Mouse (Mus musculus): ENCODE data around the gene Samd4b. TPM values are rescaled to one million over a fixed set of nuclear protein-coding genes. Genes with fewer than 3 reads are reported as not detected.

The Samd4b gene
- polyA plus RNA-seq, 1 experiment from 2014 or later = 40.7 TPM

DNA sequence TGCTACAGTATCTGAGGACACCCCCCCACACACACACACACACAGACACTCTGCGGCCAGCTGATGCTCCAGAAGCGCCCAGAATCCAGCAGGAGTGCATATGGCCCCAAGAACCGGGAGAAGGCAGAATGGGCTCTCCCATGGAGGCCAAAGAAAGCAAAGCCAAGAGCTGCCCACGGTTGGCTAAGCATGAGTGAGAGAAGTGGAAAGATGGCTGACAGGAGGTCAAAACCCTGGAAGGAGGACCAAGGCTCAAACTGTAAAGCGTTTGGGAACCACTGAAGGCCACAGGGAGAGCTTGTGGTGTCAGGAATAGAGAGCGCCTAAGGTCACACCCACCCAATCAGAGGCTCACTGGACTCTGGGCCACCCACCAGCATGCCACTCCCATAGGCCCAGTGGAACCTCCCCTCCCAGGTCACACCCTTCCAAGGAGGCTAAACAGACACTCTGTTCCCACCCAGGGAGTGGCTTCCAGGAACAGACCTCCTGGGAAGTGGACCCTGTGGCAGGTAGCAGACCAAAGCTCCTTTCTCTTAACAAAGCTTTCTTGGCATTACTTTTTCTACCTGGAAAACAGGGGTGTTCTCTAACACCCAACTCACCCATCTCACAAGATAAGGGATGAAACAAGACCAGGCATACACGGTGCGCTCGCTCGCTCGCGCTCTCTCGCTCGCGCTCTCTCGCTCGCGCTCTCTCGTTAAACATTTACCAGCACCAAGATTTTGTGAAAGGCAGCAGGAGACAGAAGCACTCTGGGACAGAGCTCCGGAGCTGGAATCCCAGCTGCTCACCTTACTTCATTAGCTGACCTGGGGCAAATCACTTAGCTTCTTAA, 1.3 kb downstream of the Samd4b start:
- Histone ChIP-seq H3K9me3 (ENCODE audit: control insufficient read depth, low read length) (no peaks in the 10 kb centered on the region), H3K4me3 (ENCODE audit: low read depth, low read length) (peak overlapping the region; percentile 68), H3K4me1 (replicated peaks; ENCODE audit: control insufficient read depth, insufficient read depth, low read length) (peaks cover 8% of the 10 kb centered on the region), H3K27ac (ENCODE audit: low read depth, low read length) (no peak overlapping the region; the same call in 1 of the 2 replicates), H3K4me2 (ENCODE audit: low read depth, low read length, severe bottlenecking) (peak overlapping the region; percentile 86), H3K27me3 (ENCODE audit: control insufficient read depth, insufficient read depth, low read length) (no peaks in the 10 kb centered on the region), H3K36me3 (ENCODE audit: control insufficient read depth, insufficient read depth, low read length) (no peaks in the 10 kb centered on the region), H3K9ac (ENCODE audit: low read length) (peak overlapping the region; percentile 80)
- WGBS = 50% methylated on average over 20 of the region's 20 CpGs
- DNase-seq (ENCODE audit: low spot score) (no peak), ATAC-seq (replicated peaks; ENCODE audit: low FRiP score) (0 out of 2 replicates have a peak, but pooled peaks have one; percentile 35)

DNA sequence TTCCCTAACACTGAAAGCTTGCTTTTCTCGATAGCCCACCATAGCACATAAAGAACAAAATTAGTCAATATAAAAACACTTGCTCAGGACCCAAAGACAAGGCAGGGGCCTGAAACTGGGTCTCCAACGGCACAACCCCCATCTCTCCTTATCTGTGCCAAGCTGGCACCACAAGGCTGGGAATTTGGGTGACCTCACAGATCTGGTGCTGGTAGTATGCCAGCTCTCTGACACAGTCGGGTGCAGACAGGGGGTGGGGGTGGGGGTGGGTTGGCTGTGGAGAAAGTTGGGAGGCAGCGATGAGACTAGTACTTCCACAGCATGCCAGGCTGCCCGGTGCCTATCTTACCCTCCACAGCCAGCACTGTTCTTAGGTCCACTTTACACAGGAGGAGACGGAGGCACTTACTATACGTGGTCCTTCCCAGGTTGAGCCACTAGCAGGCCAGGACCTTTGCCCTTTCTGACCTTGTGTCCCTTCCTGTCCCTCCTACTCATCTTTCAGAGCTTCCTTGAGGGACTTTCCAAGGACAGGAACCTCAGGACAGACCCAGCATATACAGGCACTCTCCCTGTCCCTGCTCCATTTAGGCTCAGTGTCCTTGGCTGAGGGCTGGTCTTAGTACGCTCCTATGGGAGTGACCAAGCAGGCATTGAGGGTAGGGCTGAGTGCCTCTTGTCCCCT, 2.1 kb downstream of the Samd4b start:
- WGBS = 87% methylated on average over 8 of the region's 8 CpGs
- no peak for ATAC-seq (replicated peaks; ENCODE audit: low FRiP score)
- Histone ChIP-seq H3K27me3 (ENCODE audit: control insufficient read depth, insufficient read depth, low read length) (no peaks in the 10 kb centered on the region), H3K4me1 (replicated peaks; ENCODE audit: control insufficient read depth, insufficient read depth, low read length) (peaks cover 8% of the 10 kb centered on the region), H3K9ac (ENCODE audit: low read length) (no peak overlapping the region), H3K9me3 (ENCODE audit: control insufficient read depth, low read length) (no peaks in the 10 kb centered on the region), H3K27ac (ENCODE audit: low read depth, low read length) (no peak overlapping the region), H3K4me3 (ENCODE audit: low read depth, low read length) (no peak overlapping the region), H3K36me3 (ENCODE audit: control insufficient read depth, insufficient read depth, low read length) (no peaks in the 10 kb centered on the region), H3K4me2 (ENCODE audit: low read depth, low read length, severe bottlenecking) (no peak overlapping the region)
- DNase-seq (ENCODE audit: low spot score) = no peak

- 73% methylated on average over 14 of the region's 14 CpGs for WGBS
- no peaks in the 10 kb centered on the region for H3K9me3 ChIP-seq (ENCODE audit: control insufficient read depth, low read length)
- H3K4me1 ChIP-seq (replicated peaks; ENCODE audit: control insufficient read depth, insufficient read depth, low read length) = peaks cover 8% of the 10 kb centered on the region
- H3K27ac ChIP-seq (ENCODE audit: low read depth, low read length) = no peak overlapping the region
- H3K36me3 ChIP-seq (ENCODE audit: control insufficient read depth, insufficient read depth, low read length) = no peaks in the 10 kb centered on the region
- no peak for DNase-seq (ENCODE audit: low spot score)
- H3K9ac ChIP-seq (ENCODE audit: low read length) = no peak overlapping the region
- ATAC-seq (replicated peaks; ENCODE audit: low FRiP score) = no peak
- H3K4me2 ChIP-seq (ENCODE audit: low read depth, low read length, severe bottlenecking) = no peak overlapping the region
- no peak overlapping the region for H3K4me3 ChIP-seq (ENCODE audit: low read depth, low read length)
- no peaks in the 10 kb centered on the region for H3K27me3 ChIP-seq (ENCODE audit: control insufficient read depth, insufficient read depth, low read length)
Measured at GRCm38 (mm10) chr7:28593206-28594111, 4.5 kb downstream of the Samd4b start.

- H3K4me1 ChIP-seq (replicated peaks; ENCODE audit: control insufficient read depth, insufficient read depth, low read length) = peaks cover 9% of the 10 kb centered on the region
- H3K36me3 ChIP-seq (ENCODE audit: control insufficient read depth, insufficient read depth, low read length) = no peaks in the 10 kb centered on the region
- H3K4me2 ChIP-seq (ENCODE audit: low read depth, low read length, severe bottlenecking) = no peak overlapping the region
- no peak for DNase-seq (ENCODE audit: low spot score)
- H3K27ac ChIP-seq (ENCODE audit: low read depth, low read length) = no peak overlapping the region
- no peaks in the 10 kb centered on the region for H3K9me3 ChIP-seq (ENCODE audit: control insufficient read depth, low read length)
- no peak overlapping the region for H3K4me3 ChIP-seq (ENCODE audit: low read depth, low read length)
- H3K27me3 ChIP-seq (ENCODE audit: control insufficient read depth, insufficient read depth, low read length) = no peaks in the 10 kb centered on the region
- ATAC-seq (replicated peaks; ENCODE audit: low FRiP score) = no peak
- H3K9ac ChIP-seq (ENCODE audit: low read length) = no peak overlapping the region
- 67% methylated on average over 1 of the region's 1 CpGs for WGBS
Measured at GRCm38 (mm10) chr7:28591862-28592261, 6.1 kb downstream of the Samd4b start.

- H3K4me1 ChIP-seq (replicated peaks; ENCODE audit: control insufficient read depth, insufficient read depth, low read length) = 0 out of 2 replicates have a peak, but pooled peaks cover 5% of the 10 kb centered on the region
- H3K27me3 ChIP-seq (ENCODE audit: control insufficient read depth, insufficient read depth, low read length) = no peaks in the 10 kb centered on the region
- no peak overlapping the region for H3K4me3 ChIP-seq (ENCODE audit: low read depth, low read length)
- DNase-seq (ENCODE audit: low spot score) (no peak), ATAC-seq (replicated peaks; ENCODE audit: low FRiP score) (no peak)
- no peak overlapping the region for H3K27ac ChIP-seq (ENCODE audit: low read depth, low read length)
- 0 out of 2 replicates have a peak overlapping the region, but pooled peaks have one; percentile 14 for H3K9ac ChIP-seq (ENCODE audit: low read length)
- H3K36me3 ChIP-seq (ENCODE audit: control insufficient read depth, insufficient read depth, low read length) = no peaks in the 10 kb centered on the region
- H3K9me3 ChIP-seq (ENCODE audit: control insufficient read depth, low read length) = no peaks in the 10 kb centered on the region
- no peak overlapping the region for H3K4me2 ChIP-seq (ENCODE audit: low read depth, low read length, severe bottlenecking)
Measured at GRCm38 (mm10) chr7:28587644-28588043, 10.3 kb downstream of the Samd4b start.

DNA sequence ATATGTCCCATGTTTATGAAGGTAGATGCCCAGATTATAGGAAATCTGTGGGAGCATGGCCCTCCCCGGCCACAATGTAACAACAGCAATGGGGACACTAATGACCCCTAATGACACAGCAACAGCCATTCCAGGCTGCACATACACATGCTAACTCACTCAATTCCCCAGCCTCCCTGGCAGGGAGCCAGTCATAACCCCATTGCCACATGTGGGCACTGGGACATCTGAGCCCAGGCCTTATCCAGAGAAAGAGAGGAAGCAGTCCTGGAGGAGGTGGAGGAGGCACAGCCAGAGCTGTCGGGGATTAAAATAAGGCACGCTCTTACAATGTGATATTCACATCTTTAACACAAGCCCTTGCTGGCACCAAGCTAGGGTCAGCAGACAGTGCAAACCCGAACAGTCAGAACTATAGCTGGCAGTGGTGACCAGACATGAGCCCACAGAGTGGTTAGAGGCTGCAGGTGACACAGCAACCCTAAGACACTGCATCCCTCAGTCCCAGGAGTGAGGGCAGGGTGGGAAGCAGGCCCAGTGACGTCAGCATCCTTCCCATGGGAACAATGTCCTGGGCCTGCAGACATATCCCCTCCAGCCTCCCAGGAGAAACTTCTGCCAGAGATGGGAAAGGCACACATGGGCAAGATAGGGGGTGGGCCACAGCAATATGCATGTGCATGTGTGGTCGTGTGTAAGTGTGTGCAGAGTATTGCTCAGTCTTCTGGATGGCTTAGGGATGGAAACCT, 11.1 kb downstream of the Samd4b start:
- Histone ChIP-seq H3K4me1 (replicated peaks; ENCODE audit: control insufficient read depth, insufficient read depth, low read length) (0 out of 2 replicates have a peak, but pooled peaks cover 5% of the 10 kb centered on the region), H3K36me3 (ENCODE audit: control insufficient read depth, insufficient read depth, low read length) (no peaks in the 10 kb centered on the region), H3K27ac (ENCODE audit: low read depth, low read length) (no peak overlapping the region), H3K4me2 (ENCODE audit: low read depth, low read length, severe bottlenecking) (no peak overlapping the region), H3K9ac (ENCODE audit: low read length) (no peak overlapping the region), H3K4me3 (ENCODE audit: low read depth, low read length) (no peak overlapping the region), H3K9me3 (ENCODE audit: control insufficient read depth, low read length) (no peaks in the 10 kb centered on the region), H3K27me3 (ENCODE audit: control insufficient read depth, insufficient read depth, low read length) (no peaks in the 10 kb centered on the region)
- WGBS = 71% methylated on average over 6 of the region's 6 CpGs
- ATAC-seq (replicated peaks; ENCODE audit: low FRiP score) (no peak), DNase-seq (ENCODE audit: low spot score) (no peak)

DNA sequence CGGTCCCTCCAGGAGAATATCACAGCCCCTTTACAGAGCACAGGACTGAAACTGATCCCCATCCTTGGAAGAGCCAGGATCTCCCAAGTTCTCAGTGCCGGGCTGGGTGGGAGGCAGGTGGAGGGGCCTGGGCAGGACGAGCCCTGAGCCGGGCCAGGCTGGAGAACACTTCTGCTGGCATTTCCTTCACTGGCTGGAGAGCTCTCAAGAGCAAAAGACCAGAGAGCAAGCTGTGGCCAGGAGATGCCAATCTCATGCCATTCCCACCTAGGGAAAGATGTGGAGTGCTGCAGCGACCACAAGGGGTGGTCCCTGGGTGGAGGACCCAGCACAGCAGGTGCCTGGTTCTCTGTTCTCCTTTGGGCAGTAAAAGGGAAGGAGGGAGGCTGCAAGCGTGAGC, 12.9 kb downstream of the Samd4b start:
- Histone ChIP-seq H3K4me3 (ENCODE audit: low read depth, low read length) (no peak overlapping the region), H3K27me3 (ENCODE audit: control insufficient read depth, insufficient read depth, low read length) (no peaks in the 10 kb centered on the region), H3K4me1 (replicated peaks; ENCODE audit: control insufficient read depth, insufficient read depth, low read length) (0 out of 2 replicates have a peak, but pooled peaks cover 5% of the 10 kb centered on the region), H3K9me3 (ENCODE audit: control insufficient read depth, low read length) (no peaks in the 10 kb centered on the region), H3K27ac (ENCODE audit: low read depth, low read length) (no peak overlapping the region), H3K36me3 (ENCODE audit: control insufficient read depth, insufficient read depth, low read length) (no peaks in the 10 kb centered on the region), H3K9ac (ENCODE audit: low read length) (no peak overlapping the region), H3K4me2 (ENCODE audit: low read depth, low read length, severe bottlenecking) (no peak overlapping the region)
- ATAC-seq (replicated peaks; ENCODE audit: low FRiP score) (no peak), DNase-seq (ENCODE audit: low spot score) (no peak)
- WGBS = 87% methylated on average over 6 of the region's 6 CpGs

GRCm38 (mm10) chr7:28584468-28584867, 13.5 kb downstream of the Samd4b start:
- Histone ChIP-seq H3K4me1 (replicated peaks; ENCODE audit: control insufficient read depth, insufficient read depth, low read length) (peaks cover 5% of the 10 kb centered on the region; the same call in 1 of the 2 replicates), H3K4me2 (ENCODE audit: low read depth, low read length, severe bottlenecking) (no peak overlapping the region), H3K4me3 (ENCODE audit: low read depth, low read length) (no peak overlapping the region), H3K9ac (ENCODE audit: low read length) (no peak overlapping the region), H3K27me3 (ENCODE audit: control insufficient read depth, insufficient read depth, low read length) (no peaks in the 10 kb centered on the region), H3K9me3 (ENCODE audit: control insufficient read depth, low read length) (no peaks in the 10 kb centered on the region), H3K36me3 (ENCODE audit: control insufficient read depth, insufficient read depth, low read length) (no peaks in the 10 kb centered on the region), H3K27ac (ENCODE audit: low read depth, low read length) (no peak overlapping the region)
- 91% methylated on average over 4 of the region's 4 CpGs for WGBS
- ATAC-seq (replicated peaks; ENCODE audit: low FRiP score) (no peak), DNase-seq (ENCODE audit: low spot score) (no peak)

Data from forebrain, embryonic 11.5 days (tissue).